Mouse (Mus musculus) brain, embryonic 14.5 days (tissue): ENCODE measurements at regions not wholly inside any gene's neighbourhood (a gene's known extent, or its start where the extent isn't known, plus 50 kb on each side); places are given as distances from the start of the nearest gene placed in this dataset.

ENCODE experiments used
- CTCF ChIP-seq: fragments of 200-500 bp; IDR thresholded peaks from 2 replicates; pipeline ENCODE4 v1.5.1; 2012; ENCODE audit warnings: inconsistent platforms, mild to moderate bottlenecking, moderate library complexity, borderline replicate concordance; ENCODE audit not compliant: insufficient read depth, insufficient read length; ENCODE audit errors: extremely low read depth
- POLR2A ChIP-seq: fragments of 200-500 bp; IDR thresholded peaks from 2 replicates; pipeline ENCODE4 v1.6.1; 2012; ENCODE audit warnings: mild to moderate bottlenecking, inconsistent platforms, borderline replicate concordance; ENCODE audit not compliant: poor library complexity, insufficient read depth, insufficient read length, severe bottlenecking; ENCODE audit errors: extremely low read depth

DNA sequence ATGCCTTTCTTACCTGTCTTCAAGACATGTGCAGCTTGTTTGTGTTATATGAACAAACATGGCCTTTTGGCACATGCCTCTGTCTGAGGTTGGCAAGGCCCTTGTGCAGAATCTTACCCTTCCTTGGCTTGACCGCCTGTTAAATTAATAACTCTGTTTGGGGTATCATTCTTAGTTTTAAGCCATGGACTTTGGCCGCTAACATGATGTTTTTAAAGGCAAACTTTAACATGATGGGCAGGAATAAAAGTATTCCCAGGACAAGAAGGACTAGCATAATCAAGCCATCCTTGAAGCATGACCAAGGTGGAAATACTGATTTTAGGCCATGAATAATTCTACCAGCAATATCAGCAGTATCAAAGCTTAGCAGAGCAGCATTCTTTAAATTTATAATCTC is 620.4 kb upstream of the Arrdc3 start:
- TF ChIP-seq CTCF (no peak), POLR2A (no peak)
